Mouse (Mus musculus) stomach, postnatal 0 days (tissue): Measurements from ENCODE around the gene Gm17402.

Experiments used
- CTCF ChIP-seq: IDR thresholded peaks from 2 replicates; pipeline ENCODE4 v1.5.1; 2016; ENCODE audit warnings: antibody characterized with exemption, low read depth, mild to moderate bottlenecking, moderate library complexity
- EP300 ChIP-seq: optimal IDR thresholded peaks from 2 replicates; pipeline ENCODE3; 2016; ENCODE audit warnings: antibody characterized with exemption

GRCm38 (mm10) chr3:67366087-67366892 is 8.7 kb downstream of the Gm17402 start:
- TF ChIP-seq EP300 (no peak), CTCF (no peak)
